In the genomic region with DNA sequence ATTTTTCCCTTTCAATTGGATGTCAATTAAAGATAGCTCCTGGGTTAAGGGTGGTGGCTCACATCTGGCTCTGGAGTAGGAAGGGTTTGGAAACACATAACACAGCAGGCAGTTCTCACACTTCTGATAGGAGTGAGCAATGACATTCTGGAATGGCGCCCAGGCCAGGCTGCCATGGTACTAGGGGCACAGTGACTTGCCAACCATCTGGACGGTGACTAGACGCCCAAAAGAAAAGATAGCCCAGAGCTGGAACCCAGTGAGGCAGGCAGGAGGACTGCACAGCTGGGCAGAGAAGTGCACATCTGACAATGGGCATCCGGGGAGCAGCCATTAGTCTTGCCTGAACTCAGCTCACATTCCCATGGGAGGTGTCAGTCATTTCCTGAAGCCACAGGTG, we compare ENCODE assay signal across 12 mouse cellular contexts.
A peak's percentile ranks its signal among the peaks of the same experiment; 100 is the strongest.
DNase-seq lines count a peak whose midpoint lies in the region; ATAC-seq and TF ChIP-seq lines count a peak whose summit lies in the region.
"Had no signal": no experiment of that assay in that cellular context is flagged by ENCODE, and none has a peak within 500 bp of the region (broad histone marks: within the 10 kb centered on the region; RNA-seq: fewer than 3 reads in every experiment).

No protein-coding gene starts in this region.

- no peak overlapping the region for H3K4me2 ChIP-seq in hindbrain, postnatal 0 days (ENCODE audit: low read depth, low read length)
- no peak overlapping the region for H3K4me2 ChIP-seq in hindbrain, embryonic 12.5 days (replicated peaks)
- H3K4me2 ChIP-seq: lung, embryonic 14.5 days had no signal

- no peaks in the 10 kb centered on the region for H3K9me3 ChIP-seq in hindbrain, postnatal 0 days (ENCODE audit: low read length)
- H3K9me3 ChIP-seq in hindbrain, embryonic 12.5 days (replicated peaks), result no peaks in the 10 kb centered on the region
- H3K9me3 ChIP-seq: hindbrain, embryonic 10.5 days had no signal

- H3K9ac ChIP-seq in hindbrain, postnatal 0 days (replicated peaks; ENCODE audit: low read length), result no peak overlapping the region
- no peak overlapping the region for H3K9ac ChIP-seq in hindbrain, embryonic 12.5 days
- H3K9ac ChIP-seq: lung, embryonic 14.5 days had no signal

- peak; percentile 10 for DNase-seq in hindbrain, postnatal 0 days (ENCODE audit: low spot score)
- DNase-seq in 3T3-L1 (ENCODE audit: low read depth, low spot score), result peak; percentile 9
- peak; percentile 24 for DNase-seq in ES-CJ7 (ENCODE audit: low read depth, low spot score)
- peak; percentile 28 for DNase-seq in heart, postnatal 4 days
- DNase-seq in right cerebral cortex, adult 2 months (ENCODE audit: low spot score in 2 of 2), result no peak
- DNase-seq in left cerebral cortex, postnatal 14 days (ENCODE audit: low spot score in 2 of 2), result no peak
- DNase-seq: kidney, adult 2 months; lung, embryonic 14.5 days; right cerebral cortex, adult 18-20 months; thymus, postnatal 4 days had no signal

- intact Hi-C loops in left cerebral cortex, postnatal 14 days (cut with DNase I), result no loop called here

- 54% methylated on average over 4 of the region's 4 CpGs for WGBS in hindbrain, postnatal 0 days
- 76% methylated on average over 4 of the region's 4 CpGs for WGBS in hindbrain, embryonic 12.5 days

- no peaks in the 10 kb centered on the region for H3K27me3 ChIP-seq in hindbrain, postnatal 0 days (ENCODE audit: insufficient read depth, low read length)
- no peaks in the 10 kb centered on the region for H3K27me3 ChIP-seq in hindbrain, embryonic 12.5 days

- H3K36me3 ChIP-seq in hindbrain, postnatal 0 days (ENCODE audit: insufficient read depth, low read length), result no peaks in the 10 kb centered on the region
- no peaks in the 10 kb centered on the region for H3K36me3 ChIP-seq in hindbrain, embryonic 12.5 days
- H3K36me3 ChIP-seq: hindbrain, embryonic 10.5 days had no signal

- H3K27ac ChIP-seq in hindbrain, postnatal 0 days, result no peak overlapping the region
- no peak overlapping the region for H3K27ac ChIP-seq in hindbrain, embryonic 12.5 days
- H3K27ac ChIP-seq: hindbrain, embryonic 10.5 days had no signal

- no peak overlapping the region for H3K4me3 ChIP-seq in hindbrain, postnatal 0 days (ENCODE audit: low read length)
- no peak overlapping the region for H3K4me3 ChIP-seq in hindbrain, embryonic 12.5 days
- H3K4me3 ChIP-seq: hindbrain, embryonic 10.5 days had no signal

- no peaks in the 10 kb centered on the region for H3K4me1 ChIP-seq in hindbrain, postnatal 0 days (ENCODE audit: insufficient read depth, low read length)
- no peaks in the 10 kb centered on the region for H3K4me1 ChIP-seq in hindbrain, embryonic 12.5 days

- no peak for TF ChIP-seq CTCF in hindbrain, postnatal 0 days (IDR thresholded peaks at IDR 0.05; ENCODE audit: low read depth)

- ATAC-seq in hindbrain, postnatal 0 days, result no peak
- no peak for ATAC-seq in hindbrain, embryonic 12.5 days (ENCODE audit: low FRiP score)

Comparison
In these comparisons a context has a peak if more than half of its experiments do, and no peak if none do; other contexts are left out.
1. DNase-seq: peak in hindbrain, postnatal 0 days (single experiment), 3T3-L1 (single experiment), ES-CJ7 (single experiment) and heart, postnatal 4 days (single experiment); none in right cerebral cortex, adult 2 months (0 of 2) and left cerebral cortex, postnatal 14 days (0 of 2).